Mouse (Mus musculus) CH12.LX (cell line): ENCODE measurements around the gene Frrs1. TPM values are rescaled to one million over a fixed set of nuclear protein-coding genes. Genes with fewer than 3 reads are reported as not detected.

Experiments used
- DNase-seq: peaks from one replicate; pipeline ENCODE4 v3.0.0-alpha.2; 2013; ENCODE audit errors: extremely low read depth
- H3K27ac ChIP-seq: 2 replicates; pipeline ENCODE4 v1.5.1; 2012; ENCODE audit warnings: low read depth, mild to moderate bottlenecking, control low read depth, moderate library complexity; ENCODE audit not compliant: insufficient read depth
- H3K27me3 ChIP-seq: replicated peaks from 2 replicates; pipeline ENCODE3; 2012; ENCODE audit warnings: inconsistent platforms
- H3K36me3 ChIP-seq, 2 experiments: replicated peaks in 1 of 2; 2 replicates each; pipeline versions ENCODE3 to v1.6.1; 2012; ENCODE audit warnings: inconsistent platforms in 1 of 2, low read length in 1 of 2, mild to moderate bottlenecking in 1 of 2, mixed read lengths in 1 of 2, moderate library complexity in 1 of 2; ENCODE audit not compliant: control insufficient read depth in 1 of 2, insufficient read depth in 1 of 2
- H3K4me1 ChIP-seq, 2 experiments: 2 replicates each; pipeline ENCODE4 v1.6.1; 2012; ENCODE audit warnings: inconsistent platforms in 1 of 2, moderate library complexity in 1 of 2; ENCODE audit not compliant: insufficient read depth in 2 of 2, control insufficient read depth in 1 of 2
- H3K4me2 ChIP-seq: 2 replicates; pipeline ENCODE4 v1.6.1; 2012; ENCODE audit warnings: low read depth, mild to moderate bottlenecking, control low read depth; ENCODE audit not compliant: poor library complexity, insufficient read depth, severe bottlenecking
- H3K4me3 ChIP-seq, 3 experiments: fragments of 150-350 bp in 1 of 3; sonication (generic) in 1 of 3; replicated peaks in 1 of 3; 2 replicates each; pipeline versions ENCODE3 to v1.5.1; 2011 to 2012; ENCODE audit warnings: low read depth in 2 of 3, low read length in 2 of 3, mild to moderate bottlenecking in 2 of 3, moderate library complexity in 2 of 3, control low read depth in 1 of 3, improper control_type of control experiment in 1 of 3, inconsistent platforms in 1 of 3, mixed read lengths in 1 of 3; ENCODE audit not compliant: poor library complexity in 1 of 3
- H3K79me2 ChIP-seq: replicated peaks from 2 replicates; pipeline ENCODE4 v1.6.1; 2012; ENCODE audit warnings: mild to moderate bottlenecking, moderate library complexity; ENCODE audit not compliant: control insufficient read depth, poor library complexity, insufficient read depth, severe bottlenecking; ENCODE audit errors: extremely low read depth
- H3K9ac ChIP-seq: 2 replicates; pipeline ENCODE4 v1.6.1; 2012; ENCODE audit warnings: low read depth, mild to moderate bottlenecking, control low read depth, moderate library complexity; ENCODE audit not compliant: insufficient read depth
- H3K9me3 ChIP-seq: replicated peaks from 2 replicates; pipeline ENCODE3; 2012; ENCODE audit warnings: low read length, inconsistent platforms, mixed read lengths
- E2F4 ChIP-seq: IDR thresholded peaks from 2 replicates; pipeline ENCODE4 v1.6.1; 2011; ENCODE audit warnings: low read depth, low read length, improper control_type of control experiment; ENCODE audit not compliant: insufficient replicate concordance
- ELF1 ChIP-seq: IDR thresholded peaks from 2 replicates; pipeline ENCODE4 v1.6.1; 2014; ENCODE audit warnings: low read depth, mild to moderate bottlenecking, inconsistent platforms, low read length, improper control_type of control experiment
- ETS1 ChIP-seq: conservative IDR thresholded peaks from 2 replicates; pipeline ENCODE4 v1.6.1; 2012; ENCODE audit warnings: low read depth, mild to moderate bottlenecking, inconsistent platforms, low read length, improper control_type of control experiment, moderate library complexity
- GABPA ChIP-seq: IDR thresholded peaks from 2 replicates; pipeline ENCODE4 v1.6.1; 2012; ENCODE audit warnings: low read depth, low read length, improper control_type of control experiment, inconsistent platforms; ENCODE audit not compliant: insufficient replicate concordance
- HCFC1 ChIP-seq: IDR thresholded peaks from 2 replicates; pipeline ENCODE4 v1.6.1; 2012; ENCODE audit warnings: low read depth, mild to moderate bottlenecking, inconsistent platforms, low read length, improper control_type of control experiment
- JUN ChIP-seq: IDR thresholded peaks from 2 replicates; pipeline ENCODE4 v1.6.1; 2011; ENCODE audit warnings: low read depth, mild to moderate bottlenecking, low read length, improper control_type of control experiment, moderate library complexity; ENCODE audit not compliant: insufficient read depth
- JUND ChIP-seq: conservative IDR thresholded peaks from 2 replicates; pipeline ENCODE4 v1.6.1; 2011; ENCODE audit warnings: low read depth, low read length, improper control_type of control experiment
- MAFK ChIP-seq: IDR thresholded peaks from 2 replicates; pipeline ENCODE4 v1.6.1; 2011; ENCODE audit warnings: low read length, improper control_type of control experiment; ENCODE audit not compliant: insufficient replicate concordance
- MAX ChIP-seq: IDR thresholded peaks from 2 replicates; pipeline ENCODE4 v1.6.1; 2011; ENCODE audit warnings: low read length, improper control_type of control experiment
- MAZ ChIP-seq: IDR thresholded peaks from 2 replicates; pipeline ENCODE4 v1.6.1; 2012; ENCODE audit warnings: low read depth, mild to moderate bottlenecking, inconsistent platforms, low read length, improper control_type of control experiment, moderate library complexity
- MXI1 ChIP-seq: IDR thresholded peaks from 2 replicates; pipeline ENCODE4 v1.6.1; 2011; ENCODE audit warnings: mild to moderate bottlenecking, low read depth, low read length, improper control_type of control experiment
- NELFE ChIP-seq: IDR thresholded peaks from 2 replicates; pipeline ENCODE4 v1.6.1; 2011; ENCODE audit warnings: low read depth, low read length, improper control_type of control experiment
- PAX5 ChIP-seq: IDR thresholded peaks from 2 replicates; pipeline ENCODE4 v1.6.1; 2012; ENCODE audit warnings: low read length, inconsistent platforms, mixed read lengths
- POLR2A ChIP-seq: IDR thresholded peaks from 2 replicates; pipeline ENCODE4 v1.6.1; 2011; ENCODE audit warnings: low read depth, mild to moderate bottlenecking, improper control_type of control experiment, low read length
- POLR2AphosphoS2 ChIP-seq: IDR thresholded peaks from 2 replicates; pipeline ENCODE4 v1.6.1; 2011; ENCODE audit warnings: low read depth, low read length, improper control_type of control experiment
- RAD21 ChIP-seq: IDR thresholded peaks from 2 replicates; pipeline ENCODE4 v1.6.1; 2011; ENCODE audit warnings: low read depth, mild to moderate bottlenecking, low read length, improper control_type of control experiment, moderate library complexity
- RCOR1 ChIP-seq: conservative IDR thresholded peaks from 2 replicates; pipeline ENCODE4 v1.6.1; 2012; ENCODE audit warnings: low read depth, mild to moderate bottlenecking, inconsistent platforms, low read length, improper control_type of control experiment
- USF2 ChIP-seq: conservative IDR thresholded peaks from 2 replicates; pipeline ENCODE4 v1.6.1; 2011; ENCODE audit warnings: low read depth, low read length, improper control_type of control experiment
- ZKSCAN1 ChIP-seq: IDR thresholded peaks from 2 replicates; pipeline ENCODE4 v1.6.1; 2012; ENCODE audit warnings: low read depth, inconsistent platforms, low read length, improper control_type of control experiment, borderline replicate concordance
- ZNF384 ChIP-seq: IDR thresholded peaks from 2 replicates; pipeline ENCODE4 v1.6.1; 2012; ENCODE audit warnings: low read depth, low read length, improper control_type of control experiment, inconsistent platforms
- dilution Hi-C: fragments of 300-500 bp; cut with MboI; formaldehyde crosslinking; loops from 2 replicates; pipeline ENCODE4 v1.14.3; 2020; ENCODE audit warnings: low sequenced_read_pairs; ENCODE audit not compliant: extremely low pct_unique_long_range_greater_than_20kb, extremely low pct_ligation_motif_present
- in situ Hi-C: fragments of 300-500 bp; cut with MboI; formaldehyde crosslinking; loops from 3 replicates; pipeline ENCODE4 v1.14.3; 2019; ENCODE audit warnings: low sequenced_read_pairs, low pct_ligation_motif_present, low pct_unique_long_range_greater_than_20kb, mixed read lengths
- polyA plus RNA-seq: library from polyadenylated mRNA; unstranded; fragments of >175 nt; gene quantifications from 2 replicates; pipeline ENCODE4 v1.2.1, GENCODE M21; 2012; ENCODE audit warnings: low read depth; ENCODE audit not compliant: insufficient read length
- total RNA-seq, 2 experiments: library from RNA; depleted of rRNA; stranded (reverse); fragments of 300-350 nt in 1 of 2; fragments of >200 nt in 1 of 2; gene quantifications; 2 replicates each; pipeline ENCODE4 v1.2.3; 2012 to 2014

The Frrs1 gene
- total and polyA plus RNA-seq, 3 experiments = 11.0 to 34.9 (median 16.5) TPM

DNA sequence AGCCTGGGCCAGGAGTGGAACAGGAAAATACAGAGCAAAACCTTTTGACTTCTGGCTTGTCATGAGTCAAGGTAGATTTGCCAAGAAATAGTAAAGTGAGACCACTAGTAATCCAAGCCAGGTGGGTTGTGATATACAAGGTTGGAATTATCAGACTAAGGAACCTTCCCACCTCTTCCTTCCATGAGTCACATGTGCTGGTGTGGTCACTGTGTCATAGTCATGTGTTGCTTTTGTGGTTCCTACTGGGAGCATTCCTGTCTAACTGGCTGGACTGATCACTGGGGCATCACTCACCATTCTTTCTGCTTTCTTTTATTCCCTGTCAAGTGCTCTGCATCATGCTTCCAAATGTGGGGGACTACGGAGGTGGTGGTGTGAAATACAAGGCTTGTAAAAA is 11.2 kb upstream of the Frrs1 start:
- peaks cover 3% of the 10 kb centered on the region for H3K9me3 ChIP-seq

DNA sequence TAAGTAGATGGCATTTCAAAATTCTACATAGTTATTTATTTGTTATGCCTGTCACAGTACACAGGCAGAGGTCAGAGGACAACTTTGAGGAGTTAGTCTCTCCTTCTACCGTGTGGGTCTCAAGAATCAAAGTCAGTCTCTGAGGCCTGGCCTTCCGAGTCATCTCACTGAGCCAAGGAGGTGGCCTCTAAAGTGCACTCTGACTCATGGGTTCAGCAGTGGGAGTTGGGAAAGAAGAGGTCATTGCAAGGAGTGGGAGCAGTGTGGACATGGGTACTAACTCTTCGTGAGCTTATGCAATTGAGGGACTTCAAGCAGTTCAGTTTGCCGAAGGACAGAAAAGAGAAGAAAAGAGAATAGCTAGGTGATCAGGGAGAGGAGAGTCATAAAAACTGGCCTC is 10.3 kb upstream of the Frrs1 start:
- Histone ChIP-seq H3K9me3 (peaks cover 3% of the 10 kb centered on the region), H3K79me2 (no peaks in the 10 kb centered on the region), H3K27me3 (peaks cover 8% of the 10 kb centered on the region), H3K27ac (no peak overlapping the region), H3K9ac (no peak overlapping the region), H3K4me3 (no peak overlapping the region), H3K4me1 (no peaks in the 10 kb centered on the region), H3K4me2 (no peak overlapping the region), H3K36me3 (no peaks in the 10 kb centered on the region)
- dilution Hi-C loops (no loop called here), in situ Hi-C loops (loop anchor here (25.0 kb wide), 1 partner anchor 512 kb away; no protein-coding TSS in a partner anchor)
- no peak for TF ChIP-seq MAZ
- TF ChIP-seq POLR2AphosphoS2 = no peak
- TF ChIP-seq RAD21 = no peak
- TF ChIP-seq PAX5 = no peak
- TF ChIP-seq JUN = no peak
- no peak for TF ChIP-seq MAFK
- no peak for DNase-seq

More for the DNA sequence above, 11.2 kb upstream of the Frrs1 start:
- no peaks in the 10 kb centered on the region for H3K79me2 ChIP-seq
- H3K27me3 ChIP-seq = peaks cover 8% of the 10 kb centered on the region
- in situ Hi-C loops = loop anchor here (25.0 kb wide), 1 partner anchor 511 kb away; no protein-coding TSS in a partner anchor
- H3K4me1 ChIP-seq = no peaks in the 10 kb centered on the region
- DNase-seq = no peak
- dilution Hi-C loops = no loop called here
- H3K9ac ChIP-seq = no peak overlapping the region
- no peaks in the 10 kb centered on the region for H3K36me3 ChIP-seq
- TF ChIP-seq MAFK (no peak), JUND (no peak), MAX (no peak), HCFC1 (no peak), ZKSCAN1 (no peak), NELFE (no peak), GABPA (no peak), E2F4 (no peak), MXI1 (no peak), ZNF384 (no peak), ELF1 (no peak), ETS1 (no peak), POLR2A (no peak), USF2 (no peak), RCOR1 (no peak)
- no peak overlapping the region for H3K27ac ChIP-seq
- no peak overlapping the region for H3K4me2 ChIP-seq
- H3K4me3 ChIP-seq = no peak overlapping the region
